Mouse (Mus musculus): ENCODE results near the gene Olfr98. TPM values are rescaled to one million over a fixed set of nuclear protein-coding genes. Genes with fewer than 3 reads are reported as not detected.

The Olfr98 gene
- polyA plus RNA-seq, 1 experiment from 2014 or later = not detected

GRCm38 (mm10) chr17:37213018-37213417, 50.5 kb downstream of the Olfr98 start, which contains the start of gene Olfr95:
TSS of gene Olfr95 (minus strand) at chr17:37213118.
- H3K4me3 ChIP-seq (ENCODE audit: low read length) = no peak within 1 kb of the TSS
- peaks cover 6% of the 10 kb centered on the region; the same call in 1 of the 2 replicates for H3K9me3 ChIP-seq (ENCODE audit: control insufficient read depth, low read length)
- ATAC-seq = no peak
- H3K27me3 ChIP-seq (replicated peaks; ENCODE audit: control insufficient read depth, insufficient read depth, low read length) = no peaks in the 10 kb centered on the region; the same call in 1 of the 2 replicates
- no peaks in the 10 kb centered on the region for H3K36me3 ChIP-seq (ENCODE audit: control insufficient read depth, insufficient read depth, low read length)
- H3K4me1 ChIP-seq (ENCODE audit: control insufficient read depth, insufficient read depth, low read depth, low read length) = no peaks in the 10 kb centered on the region
- H3K27ac ChIP-seq (ENCODE audit: low read depth, low read length) = no peak within 1 kb of the TSS
- 76% methylated on average over 3 of the region's 3 CpGs for WGBS
- no peak within 1 kb of the TSS for H3K4me2 ChIP-seq (ENCODE audit: low read length)
- H3K9ac ChIP-seq (ENCODE audit: low read depth, low read length) = no peak within 1 kb of the TSS

Other genes with a start within 250 kb of the Olfr98 start
- gene Mog, start 240.4 kb downstream of the Olfr98 start, polyA plus RNA-seq (2015; fragmentation: Nextera tagmentation; extraction: Ambion mirVana) = 1.6 and 1.9 TPM in 2 replicates
- 82.9 and 85.5 TPM in 2 replicates for gene Gabbr1, start 217.8 kb downstream of the Olfr98 start, polyA plus RNA-seq (2015; fragmentation: Nextera tagmentation; extraction: Ambion mirVana)
- 0.09 TPM in 1 of 2 replicates, not detected in the other for gene Olfr90, start 175.2 kb downstream of the Olfr98 start, polyA plus RNA-seq (2015; fragmentation: Nextera tagmentation; extraction: Ambion mirVana)
- gene Olfr91, start 165.5 kb downstream of the Olfr98 start, polyA plus RNA-seq (2015; fragmentation: Nextera tagmentation; extraction: Ambion mirVana) = not detected in 2 replicates
- not detected in 2 replicates for gene Olfr92, start 143.7 kb downstream of the Olfr98 start, polyA plus RNA-seq (2015; fragmentation: Nextera tagmentation; extraction: Ambion mirVana)
- gene Olfr93, start 102.3 kb downstream of the Olfr98 start, polyA plus RNA-seq (2015; fragmentation: Nextera tagmentation; extraction: Ambion mirVana) = not detected in 2 replicates
- gene Ubd, start 69.9 kb downstream of the Olfr98 start, polyA plus RNA-seq (2015; fragmentation: Nextera tagmentation; extraction: Ambion mirVana) = not detected in 2 replicates
- 0.20 TPM in 1 of 2 replicates, not detected in the other for gene Olfr94, start 62.8 kb downstream of the Olfr98 start, polyA plus RNA-seq (2015; fragmentation: Nextera tagmentation; extraction: Ambion mirVana)
- gene Olfr95, start 50.6 kb downstream of the Olfr98 start, polyA plus RNA-seq (2015; fragmentation: Nextera tagmentation; extraction: Ambion mirVana) = not detected in 2 replicates
- gene Olfr96, start 43.6 kb downstream of the Olfr98 start, polyA plus RNA-seq (2015; fragmentation: Nextera tagmentation; extraction: Ambion mirVana) = not detected in 2 replicates
- gene Olfr97, start 26.4 kb downstream of the Olfr98 start, polyA plus RNA-seq (2015; fragmentation: Nextera tagmentation; extraction: Ambion mirVana) = not detected in 2 replicates
- 1.5 and 1.6 TPM in 2 replicates for gene H2-M3, start 6.5 kb upstream of the Olfr98 start, polyA plus RNA-seq (2015; fragmentation: Nextera tagmentation; extraction: Ambion mirVana)
- gene Olfr99, start 19.7 kb upstream of the Olfr98 start, polyA plus RNA-seq (2015; fragmentation: Nextera tagmentation; extraction: Ambion mirVana) = not detected in 2 replicates
- not detected in 2 replicates for gene Olfr101, start 40.6 kb upstream of the Olfr98 start, polyA plus RNA-seq (2015; fragmentation: Nextera tagmentation; extraction: Ambion mirVana)
- gene Olfr102, start 53.3 kb upstream of the Olfr98 start, polyA plus RNA-seq (2015; fragmentation: Nextera tagmentation; extraction: Ambion mirVana) = not detected in 2 replicates
- not detected in 2 replicates for gene Olfr103, start 75.9 kb upstream of the Olfr98 start, polyA plus RNA-seq (2015; fragmentation: Nextera tagmentation; extraction: Ambion mirVana)
- gene Olfr104-ps, start 95.8 kb upstream of the Olfr98 start, polyA plus RNA-seq (2015; fragmentation: Nextera tagmentation; extraction: Ambion mirVana) = not detected in 2 replicates
- gene Olfr105-ps, start 115.3 kb upstream of the Olfr98 start, polyA plus RNA-seq (2015; fragmentation: Nextera tagmentation; extraction: Ambion mirVana) = not detected in 2 replicates
- gene Olfr106-ps, start 126.6 kb upstream of the Olfr98 start, polyA plus RNA-seq (2015; fragmentation: Nextera tagmentation; extraction: Ambion mirVana) = not detected in 2 replicates
- gene Olfr107, start 135.5 kb upstream of the Olfr98 start, polyA plus RNA-seq (2015; fragmentation: Nextera tagmentation; extraction: Ambion mirVana) = not detected in 2 replicates
- not detected in 2 replicates for gene Olfr108, start 181.7 kb upstream of the Olfr98 start, polyA plus RNA-seq (2015; fragmentation: Nextera tagmentation; extraction: Ambion mirVana)
- not detected in 2 replicates for gene Olfr109, start 195.2 kb upstream of the Olfr98 start, polyA plus RNA-seq (2015; fragmentation: Nextera tagmentation; extraction: Ambion mirVana)
- gene H2-M2, start 219.8 kb upstream of the Olfr98 start, polyA plus RNA-seq (2015; fragmentation: Nextera tagmentation; extraction: Ambion mirVana) = not detected in 2 replicates
- gene Olfr110, start 228.7 kb upstream of the Olfr98 start, polyA plus RNA-seq (2015; fragmentation: Nextera tagmentation; extraction: Ambion mirVana) = not detected in 2 replicates
- gene Olfr111, start 244.3 kb upstream of the Olfr98 start, polyA plus RNA-seq (2015; fragmentation: Nextera tagmentation; extraction: Ambion mirVana) = not detected in 2 replicates